Mouse (Mus musculus) pancreas, adult 10 weeks (tissue): Measurements from ENCODE around the gene Gm2000. TPM values are rescaled to one million over a fixed set of nuclear protein-coding genes. Genes with fewer than 3 reads are reported as not detected.

ENCODE experiments used
- polyA plus RNA-seq: library from polyadenylated mRNA; stranded (reverse); fragments of 350-450 nt; fragmentation: Illumina TruSeq; extraction: RNeasy Lipid Tissue Mini Kit (QIAGEN cat#74804); gene quantifications from one replicate; pipeline ENCODE4 v1.2.3, GENCODE M21; 2015; ENCODE audit warnings: low read depth, low replicate concordance; ENCODE audit not compliant: insufficient read depth

The Gm2000 gene
- polyA plus RNA-seq, result 204 TPM

DNA sequence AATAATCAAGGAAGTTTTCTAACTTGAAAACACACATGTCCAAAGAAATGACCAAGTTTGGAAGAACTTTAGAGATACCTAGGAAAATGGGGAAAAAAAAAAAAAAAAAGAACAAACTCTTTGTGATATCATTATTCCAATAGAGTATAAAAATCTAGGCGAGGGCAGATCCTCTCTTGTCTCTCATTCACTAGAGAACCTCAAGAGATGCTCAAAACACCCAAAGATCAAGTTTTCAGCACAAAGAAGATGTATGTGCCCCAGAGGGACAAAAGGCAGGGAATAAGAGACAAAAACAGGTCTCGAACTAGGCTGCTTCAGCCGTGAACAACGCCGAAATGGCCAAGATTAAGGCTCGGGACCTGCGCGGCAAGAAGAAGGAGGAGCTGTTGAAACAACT, at the start of gene Gm2000:
Gene Gm2000, plus strand, starts transcription at position 301 of the 400 bp plus-strand sequence.

Other genes with a start within 250 kb of the Gm2000 start
- gene Fam163a, start 161.0 kb upstream of the Gm2000 start, polyA plus RNA-seq, result 0.20 TPM
- gene Tdrd5, start 62.4 kb upstream of the Gm2000 start, polyA plus RNA-seq, result not detected
- not detected for gene Nphs2, start 55.3 kb upstream of the Gm2000 start, polyA plus RNA-seq
- gene Axdnd1, start 55.1 kb downstream of the Gm2000 start, polyA plus RNA-seq, result not detected
- gene Soat1, start 108.3 kb downstream of the Gm2000 start, polyA plus RNA-seq, result 2.3 TPM
- gene Gm10031, start 158.0 kb downstream of the Gm2000 start, polyA plus RNA-seq, result 0.89 TPM
- gene Abl2, start 192.7 kb downstream of the Gm2000 start, polyA plus RNA-seq, result 4.0 TPM